Mouse (Mus musculus) midbrain, embryonic 14.5 days (tissue): ENCODE measurements around the gene Cald1. TPM values are rescaled to one million over a fixed set of nuclear protein-coding genes. Genes with fewer than 3 reads are reported as not detected.

ENCODE experiments used
- ATAC-seq: fragments of 200-750 bp; cut with Nextera tagmentation; 2 replicates; pipeline ENCODE4 v1.8.0; 2017; ENCODE audit warnings: moderate number of reproducible peaks, moderate library complexity; ENCODE audit not compliant: low FRiP score, low TSS enrichment
- DNase-seq: peaks from one replicate; pipeline ENCODE4 v3.0.0-alpha.2; 2015
- H3K27ac ChIP-seq: fragments of 300-500 bp; sonication (generic); replicated peaks from 2 replicates; pipeline ENCODE4 v1.5.1; 2014; ENCODE audit warnings: mild to moderate bottlenecking, low read depth, low read length, moderate library complexity
- H3K27me3 ChIP-seq: fragments of 300-500 bp; sonication (generic); 2 replicates; pipeline ENCODE4 v1.6.1; 2014; ENCODE audit warnings: low read length, control low read depth, mixed read lengths; ENCODE audit not compliant: control insufficient read depth, insufficient read depth
- H3K36me3 ChIP-seq: fragments of 300-500 bp; sonication (generic); 2 replicates; pipeline ENCODE4 v1.6.1; 2014; ENCODE audit warnings: low read length, control low read depth; ENCODE audit not compliant: control insufficient read depth, insufficient read depth
- H3K4me1 ChIP-seq: fragments of 300-500 bp; sonication (generic); 2 replicates; pipeline ENCODE4 v1.6.1; 2014; ENCODE audit warnings: mild to moderate bottlenecking, antibody characterized with exemption, low read length, control low read depth; ENCODE audit not compliant: control insufficient read depth, insufficient read depth
- H3K4me2 ChIP-seq: fragments of 300-500 bp; sonication (generic); 2 replicates; pipeline ENCODE4 v1.6.1; 2014; ENCODE audit warnings: mild to moderate bottlenecking, low read length, moderate library complexity
- H3K4me3 ChIP-seq: fragments of 300-500 bp; sonication (generic); replicated peaks from 2 replicates; pipeline ENCODE4 v1.5.1; 2014; ENCODE audit warnings: low read depth, low read length
- H3K9ac ChIP-seq: fragments of 300-500 bp; sonication (generic); replicated peaks from 2 replicates; pipeline ENCODE4 v1.6.1; 2014; ENCODE audit warnings: mild to moderate bottlenecking, low read length, moderate library complexity
- H3K9me3 ChIP-seq: fragments of 300-500 bp; sonication (generic); 2 replicates; pipeline ENCODE4 v1.6.1; 2016; ENCODE audit warnings: low read length, control low read depth, mixed read lengths; ENCODE audit not compliant: control insufficient read depth
- WGBS: fragments of 180-500 bp; shearing (Covaris S2); extraction: QIAGEN DNeasy Blood & Tissue Kit; methylation state at CpG from one replicate; pipeline ENCODE4 v1.1.7; 2014; 5-methylcytosine and 5-hydroxymethylcytosine counted together
- polyA plus RNA-seq: library from polyadenylated mRNA; unstranded; fragments of >200 nt; fragmentation: Nextera tagmentation; extraction: Ambion mirVana; gene quantifications from 2 replicates; pipeline ENCODE4 v1.2.1, GENCODE M21; 2014

The Cald1 gene
- polyA plus RNA-seq, 1 experiment from 2014 or later, result 50.0 TPM

DNA sequence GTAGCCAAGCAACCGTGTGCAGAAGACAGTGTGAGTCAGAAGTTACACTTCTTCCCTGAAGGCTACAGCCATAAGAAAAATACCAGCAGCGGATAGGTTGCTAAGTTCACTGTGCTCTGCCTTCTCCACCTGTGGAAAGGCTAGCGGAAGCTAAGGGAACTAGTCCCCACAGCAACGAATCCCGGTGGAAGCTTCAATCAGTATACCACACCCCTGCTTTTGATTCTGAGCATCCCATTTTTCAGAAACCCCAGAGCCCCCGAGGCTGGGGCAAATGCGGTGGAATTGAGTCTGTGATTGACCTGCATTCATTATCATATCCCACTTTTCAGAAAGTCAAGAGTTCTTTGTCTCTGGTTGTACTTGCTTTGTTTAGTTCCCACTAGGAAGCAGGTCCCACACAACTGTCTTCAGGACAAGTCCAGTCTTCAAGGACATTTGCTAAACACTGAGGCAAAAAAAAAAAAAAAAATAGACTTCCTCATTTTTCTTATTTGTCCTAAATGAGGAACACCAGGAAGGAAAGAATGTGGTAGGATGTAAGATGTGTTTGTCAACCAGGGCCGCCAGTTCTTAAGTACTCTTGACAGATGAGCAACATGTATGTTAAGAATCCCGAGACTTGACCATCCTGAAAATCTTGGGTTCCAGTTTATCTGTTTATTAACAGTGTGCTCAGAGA is 118.0 kb downstream of the Cald1 start:
- Histone ChIP-seq H3K9me3 (no peaks in the 10 kb centered on the region), H3K36me3 (no peaks in the 10 kb centered on the region), H3K27ac (no peak overlapping the region), H3K4me2 (no peak overlapping the region), H3K9ac (no peak overlapping the region), H3K4me3 (no peak overlapping the region), H3K27me3 (no peaks in the 10 kb centered on the region), H3K4me1 (0 out of 2 replicates have a peak, but pooled peaks cover 4% of the 10 kb centered on the region)
- no peak for ATAC-seq
- DNase-seq, result no peak
- 93% methylated on average over 9 of the region's 9 CpGs for WGBS

- 40% methylated on average over 3 of the region's 3 CpGs for WGBS
- H3K4me2 ChIP-seq, result no peak overlapping the region
These were observed 118.8 kb downstream of the Cald1 start for GRCm38 (mm10) chr6:34716888-34717635.

GRCm38 (mm10) chr6:34717651-34718050 is 119.4 kb downstream of the Cald1 start:
- H3K27ac ChIP-seq, result no peak overlapping the region
- ATAC-seq, result no peak
- no peak overlapping the region for H3K4me3 ChIP-seq
- DNase-seq, result no peak
- no peak overlapping the region for H3K4me2 ChIP-seq
- no peaks in the 10 kb centered on the region for H3K27me3 ChIP-seq
- H3K9me3 ChIP-seq, result no peaks in the 10 kb centered on the region
- no peaks in the 10 kb centered on the region for H3K4me1 ChIP-seq
- no peak overlapping the region for H3K9ac ChIP-seq
- 79% methylated on average over 4 of the region's 4 CpGs for whole genome bisulfite sequencing
- H3K36me3 ChIP-seq, result no peaks in the 10 kb centered on the region

More at GRCm38 (mm10) chr6:34716888-34717635, 118.8 kb downstream of the Cald1 start:
- no peak overlapping the region for H3K27ac ChIP-seq
- H3K9me3 ChIP-seq, result no peaks in the 10 kb centered on the region
- no peaks in the 10 kb centered on the region for H3K27me3 ChIP-seq
- H3K4me3 ChIP-seq, result no peak overlapping the region
- H3K9ac ChIP-seq, result no peak overlapping the region
- DNase-seq (no peak), ATAC-seq (no peak)
- 0 out of 2 replicates have a peak, but pooled peaks cover under 1% of the 10 kb centered on the region for H3K4me1 ChIP-seq
- no peaks in the 10 kb centered on the region for H3K36me3 ChIP-seq

DNA sequence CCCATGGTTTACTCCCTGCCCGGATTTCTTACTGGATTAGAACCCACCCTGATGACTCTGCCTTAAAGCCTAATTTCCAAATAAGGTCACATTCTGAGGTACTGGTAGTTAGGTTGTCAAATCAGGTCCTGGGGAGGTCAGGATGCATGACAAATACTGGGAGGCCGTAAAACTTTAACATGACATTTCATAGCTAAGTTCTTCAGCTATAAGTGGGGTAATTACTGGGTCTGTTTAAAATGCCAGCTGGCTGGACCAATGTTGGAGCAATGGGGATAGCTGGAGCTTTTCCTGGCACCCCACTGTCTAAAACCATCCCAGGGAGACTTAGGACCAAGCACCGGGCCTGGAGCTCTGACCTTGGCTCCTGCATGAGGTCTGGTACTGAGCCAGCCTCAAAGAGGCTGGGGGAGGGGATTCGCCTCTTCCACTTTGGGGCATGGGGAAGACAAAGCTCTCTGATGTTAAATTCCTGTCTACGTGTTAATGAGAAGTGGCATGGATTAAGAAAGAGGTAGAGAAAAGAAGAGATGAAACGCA is 120.9 kb downstream of the Cald1 start:
- Histone ChIP-seq H3K36me3 (no peaks in the 10 kb centered on the region), H3K4me3 (no peak overlapping the region), H3K27ac (no peak overlapping the region), H3K9ac (no peak overlapping the region), H3K4me2 (no peak overlapping the region), H3K4me1 (no peaks in the 10 kb centered on the region), H3K27me3 (no peaks in the 10 kb centered on the region), H3K9me3 (no peaks in the 10 kb centered on the region)
- WGBS, result 62% methylated on average over 6 of the region's 6 CpGs
- ATAC-seq (no peak), DNase-seq (no peak)

GRCm38 (mm10) chr6:34720447-34720846 is 122.1 kb downstream of the Cald1 start:
- H3K36me3 ChIP-seq, result no peaks in the 10 kb centered on the region
- no peak for DNase-seq
- no peaks in the 10 kb centered on the region for H3K9me3 ChIP-seq
- H3K9ac ChIP-seq, result no peak overlapping the region
- no peak overlapping the region for H3K4me3 ChIP-seq
- 84% methylated on average over 4 of the region's 4 CpGs for WGBS
- no peak overlapping the region for H3K27ac ChIP-seq
- no peak overlapping the region for H3K4me2 ChIP-seq
- no peak for ATAC-seq
- no peaks in the 10 kb centered on the region for H3K4me1 ChIP-seq
- H3K27me3 ChIP-seq, result no peaks in the 10 kb centered on the region

GRCm38 (mm10) chr6:34721740-34722139 is 123.4 kb downstream of the Cald1 start:
- Histone ChIP-seq H3K9ac (no peak overlapping the region), H3K36me3 (no peaks in the 10 kb centered on the region), H3K4me3 (no peak overlapping the region), H3K27ac (no peak overlapping the region), H3K9me3 (no peaks in the 10 kb centered on the region), H3K27me3 (no peaks in the 10 kb centered on the region), H3K4me2 (no peak overlapping the region), H3K4me1 (no peaks in the 10 kb centered on the region)
- DNase-seq (no peak), ATAC-seq (no peak)
- 88% methylated on average over 6 of the region's 6 CpGs for WGBS

DNA sequence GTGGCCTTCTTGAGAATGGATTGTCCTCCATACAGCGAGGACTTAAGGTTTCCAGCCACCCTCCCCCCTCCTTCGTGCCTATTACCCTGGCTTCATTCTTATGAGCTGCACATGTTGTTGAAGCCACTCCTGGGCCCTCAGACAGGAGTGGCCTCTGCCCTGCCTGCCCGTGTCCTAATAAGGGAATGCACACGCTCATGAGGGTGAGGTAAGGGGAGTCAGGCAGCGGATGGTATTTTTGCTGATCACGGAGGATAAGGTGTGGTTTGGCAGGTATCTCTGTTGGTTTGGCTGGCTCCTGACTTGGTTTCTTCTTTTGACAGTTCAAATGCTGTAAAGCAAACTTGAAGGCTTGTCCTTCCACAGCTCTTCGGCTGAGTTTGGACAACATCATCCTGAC is 124.4 kb downstream of the Cald1 start:
- no peaks in the 10 kb centered on the region for H3K27me3 ChIP-seq
- no peaks in the 10 kb centered on the region for H3K4me1 ChIP-seq
- WGBS, result 86% methylated on average over 7 of the region's 7 CpGs
- H3K9ac ChIP-seq, result no peak overlapping the region
- no peak for DNase-seq
- no peak for ATAC-seq
- no peak overlapping the region for H3K4me3 ChIP-seq
- H3K27ac ChIP-seq, result no peak overlapping the region
- H3K36me3 ChIP-seq, result no peaks in the 10 kb centered on the region
- no peak overlapping the region for H3K4me2 ChIP-seq
- H3K9me3 ChIP-seq, result no peaks in the 10 kb centered on the region

- WGBS, result 96% methylated on average over 10 of the region's 10 CpGs
- Histone ChIP-seq H3K27ac (no peak overlapping the region), H3K4me1 (no peaks in the 10 kb centered on the region), H3K36me3 (no peaks in the 10 kb centered on the region), H3K27me3 (no peaks in the 10 kb centered on the region), H3K4me2 (no peak overlapping the region), H3K9me3 (no peaks in the 10 kb centered on the region), H3K4me3 (no peak overlapping the region), H3K9ac (no peak overlapping the region)
- DNase-seq, result no peak
- ATAC-seq, result no peak
These were observed 125.1 kb downstream of the Cald1 start for GRCm38 (mm10) chr6:34723250-34723904.
